Mouse (Mus musculus) CH12.LX (cell line): ENCODE data around the gene Mbtps1.

Experiments
- CHD1 ChIP-seq: IDR thresholded peaks from 2 replicates; pipeline ENCODE4 v1.6.1; 2012; ENCODE audit warnings: low read depth, low read length, improper control_type of control experiment, inconsistent platforms
- CTCF ChIP-seq, 2 experiments: IDR thresholded peaks in 1 of 2; conservative IDR thresholded peaks in 1 of 2; 2 replicates each; pipeline ENCODE4 v1.5.1; 2011 to 2012; ENCODE audit warnings: low read depth in 2 of 2, low read length in 2 of 2, improper control_type of control experiment in 1 of 2, inconsistent platforms in 1 of 2, mild to moderate bottlenecking in 1 of 2, moderate library complexity in 1 of 2
- E2F4 ChIP-seq: IDR thresholded peaks from 2 replicates; pipeline ENCODE4 v1.6.1; 2011; ENCODE audit warnings: low read depth, low read length, improper control_type of control experiment; ENCODE audit not compliant: insufficient replicate concordance
- HCFC1 ChIP-seq: IDR thresholded peaks from 2 replicates; pipeline ENCODE4 v1.6.1; 2012; ENCODE audit warnings: low read depth, mild to moderate bottlenecking, inconsistent platforms, low read length, improper control_type of control experiment
- IRF4 ChIP-seq: IDR thresholded peaks from 2 replicates; pipeline ENCODE4 v1.6.1; 2014; ENCODE audit warnings: low read depth, mild to moderate bottlenecking, inconsistent platforms, low read length, improper control_type of control experiment
- JUND ChIP-seq: conservative IDR thresholded peaks from 2 replicates; pipeline ENCODE4 v1.6.1; 2011; ENCODE audit warnings: low read depth, low read length, improper control_type of control experiment
- KAT2A ChIP-seq: IDR thresholded peaks from 2 replicates; pipeline ENCODE4 v1.6.1; 2012; ENCODE audit warnings: low read length, improper control_type of control experiment, inconsistent platforms; ENCODE audit not compliant: insufficient replicate concordance
- MEF2A ChIP-seq: IDR thresholded peaks from 2 replicates; pipeline ENCODE4 v1.6.1; 2014; ENCODE audit warnings: low read depth, mild to moderate bottlenecking, inconsistent platforms, low read length, improper control_type of control experiment, borderline replicate concordance
- NELFE ChIP-seq: IDR thresholded peaks from 2 replicates; pipeline ENCODE4 v1.6.1; 2011; ENCODE audit warnings: low read depth, low read length, improper control_type of control experiment
- POLR2A ChIP-seq: IDR thresholded peaks from 2 replicates; pipeline ENCODE4 v1.6.1; 2011; ENCODE audit warnings: low read depth, mild to moderate bottlenecking, improper control_type of control experiment, low read length
- RAD21 ChIP-seq: IDR thresholded peaks from 2 replicates; pipeline ENCODE4 v1.6.1; 2011; ENCODE audit warnings: low read depth, mild to moderate bottlenecking, low read length, improper control_type of control experiment, moderate library complexity
- TCF12 ChIP-seq: IDR thresholded peaks from 2 replicates; pipeline ENCODE4 v1.6.1; 2014; ENCODE audit warnings: low read depth, mild to moderate bottlenecking, inconsistent platforms, low read length, improper control_type of control experiment

DNA sequence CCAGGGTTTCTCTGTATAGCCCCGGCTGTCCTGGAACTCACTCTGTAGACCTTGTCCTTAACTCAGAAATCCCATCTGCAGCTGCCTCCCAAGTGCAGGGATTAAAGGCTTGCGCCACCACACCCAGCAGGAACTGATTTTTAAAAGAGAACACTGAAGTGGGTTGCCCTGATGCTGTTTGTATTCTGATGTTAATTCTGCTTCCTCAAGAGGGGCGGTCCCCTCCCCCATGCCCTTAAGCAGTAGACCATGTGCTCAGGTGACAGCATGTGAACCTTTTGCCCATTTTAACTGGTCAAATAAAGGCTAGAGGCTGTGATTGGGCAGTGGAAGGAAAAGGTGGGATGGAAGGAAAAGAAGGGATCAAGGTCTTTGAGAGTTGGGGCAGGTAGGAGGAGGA lies 42.8 kb downstream of the Mbtps1 start:
- TF ChIP-seq CTCF (conservative IDR thresholded peaks at IDR 0.05 in 1 of 2, IDR thresholded peaks at IDR 0.05 in 1 of 2; ENCODE audit: low read depth in 2 of 2, low read length in 2 of 2) (no peak), CHD1 (no peak), POLR2A (no peak), IRF4 (no peak), NELFE (no peak), E2F4 (no peak), JUND (no peak), KAT2A (no peak), MEF2A (no peak), HCFC1 (no peak), RAD21 (no peak), TCF12 (no peak)
